Mouse (Mus musculus) MN1 (cell line): ENCODE results near the gene Ddx19a.
"Not testable (repeated sequence)": the region's sequence is repeated elsewhere in the genome, so short reads cannot be mapped to it uniquely, and the experiment has no call there.

Experiments used
- DNase-seq: peaks from one replicate; pipeline ENCODE4 v3.0.0-alpha.2; 2016; ENCODE audit warnings: low spot score

Ddx19a gene

GRCm38 (mm10) chr8:110969910-110970770 lies 27.5 kb downstream of the Ddx19a start:
- DNase-seq = no peak

DNA sequence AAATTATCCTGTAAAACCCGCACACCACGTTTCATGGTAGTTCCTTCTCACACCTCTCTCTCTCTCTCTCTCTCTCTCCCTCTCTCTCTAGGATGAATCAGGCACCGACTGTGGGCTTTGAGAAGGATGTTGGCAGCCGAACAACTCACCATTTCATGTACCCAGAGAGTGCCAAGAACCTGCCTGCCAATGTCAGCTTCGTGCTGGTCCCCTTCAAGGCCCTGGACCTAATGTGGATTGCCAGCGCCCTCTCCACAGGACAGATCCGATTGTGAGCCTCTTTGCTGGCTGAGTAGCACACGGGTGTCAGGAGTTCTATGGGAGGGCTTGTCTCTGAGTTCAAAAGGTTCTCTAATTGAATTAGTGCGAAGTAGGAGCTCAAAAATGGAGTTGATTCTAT lies 30.3 kb downstream of the Ddx19a start:
- peak; percentile 45 for DNase-seq

GRCm38 (mm10) chr8:110966586-110966985 lies 31.0 kb downstream of the Ddx19a start:
- DNase-seq = peak; percentile 28

DNA sequence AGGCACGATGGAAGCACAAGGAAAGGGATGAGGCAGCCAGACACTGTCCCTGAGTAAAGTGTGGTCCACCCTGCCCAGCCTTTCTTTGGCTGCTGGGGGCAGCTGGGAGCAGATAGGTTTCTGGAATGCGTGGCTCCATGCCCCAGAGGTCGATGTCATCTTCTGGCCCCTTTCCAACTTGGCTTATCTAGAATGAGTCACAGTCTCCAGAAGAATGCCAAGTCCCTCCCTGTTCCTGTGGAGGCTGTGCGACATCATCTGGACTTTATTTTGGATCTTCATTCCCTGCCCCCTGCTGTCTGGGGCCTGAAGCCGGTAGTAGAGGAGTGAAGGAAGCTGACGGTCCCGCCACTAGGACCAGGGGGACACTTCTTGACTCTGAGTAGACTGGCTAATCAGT lies 32.0 kb downstream of the Ddx19a start:
- peak; percentile 95 for DNase-seq

DNA sequence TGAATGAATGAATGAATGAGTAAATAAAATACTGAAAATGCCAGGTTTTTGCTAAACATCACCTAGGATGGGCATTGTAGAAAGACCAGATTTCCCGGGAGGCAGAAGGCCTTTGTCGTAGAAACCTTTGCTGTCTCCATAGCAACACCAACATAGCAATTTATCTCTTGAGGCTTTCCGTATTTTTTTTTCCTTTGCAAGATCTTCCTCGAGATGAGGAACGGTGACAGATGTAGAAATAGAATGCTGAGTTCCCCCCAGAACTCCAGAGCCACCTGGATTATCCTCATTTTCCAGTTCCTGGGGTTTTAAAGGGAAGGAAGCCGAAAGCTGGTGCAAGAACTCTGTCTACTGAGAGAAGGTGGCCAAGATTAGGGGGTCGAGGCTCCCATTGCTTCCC lies 32.9 kb downstream of the Ddx19a start:
- DNase-seq = peak; percentile 30

GRCm38 (mm10) chr8:110963051-110963450 lies 34.5 kb downstream of the Ddx19a start:
- DNase-seq = no peak

DNA sequence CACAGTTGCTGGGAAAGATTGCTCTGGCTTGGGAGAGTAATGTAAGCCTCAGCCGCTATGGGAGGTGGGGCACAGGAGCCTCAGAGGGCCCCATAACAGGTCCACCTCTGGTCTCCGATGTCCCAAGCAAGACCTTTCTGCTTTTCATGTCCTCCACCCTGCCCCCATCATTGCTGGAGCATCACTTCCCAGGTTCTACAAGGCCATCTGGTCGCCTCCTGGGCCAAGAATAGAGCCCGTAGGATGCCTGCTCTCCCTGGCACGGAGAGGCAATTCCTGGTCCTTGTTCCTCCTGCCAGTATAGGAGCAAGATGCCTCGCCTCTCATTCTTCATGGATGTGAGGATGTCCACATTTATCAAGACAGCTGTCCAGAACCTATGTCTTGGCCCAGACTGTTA lies 37.7 kb downstream of the Ddx19a start:
- DNase-seq = no peak

- no peak for DNase-seq
These were observed 38.4 kb downstream of the Ddx19a start for GRCm38 (mm10) chr8:110959071-110959780.

DNA sequence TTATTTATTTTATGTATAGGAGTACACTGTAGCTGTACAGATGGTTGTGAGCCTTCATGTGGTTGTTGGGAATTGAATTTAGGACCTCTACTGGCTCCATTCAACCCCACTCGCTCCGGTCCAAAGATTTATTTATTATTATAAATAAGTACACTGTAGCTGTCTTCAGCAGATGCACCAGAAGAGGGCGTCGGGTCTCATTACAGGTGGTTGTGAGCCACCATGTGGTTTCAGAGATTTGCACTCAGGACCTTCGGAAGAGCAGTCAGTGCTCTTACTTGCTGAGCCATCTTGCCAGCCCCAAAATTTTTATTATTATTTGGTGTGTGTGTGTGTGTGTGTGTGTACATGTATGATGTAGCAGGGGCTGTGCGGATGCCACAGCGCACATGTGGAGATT lies 39.0 kb downstream of the Ddx19a start:
- DNase-seq = not testable (repeated sequence)

DNA sequence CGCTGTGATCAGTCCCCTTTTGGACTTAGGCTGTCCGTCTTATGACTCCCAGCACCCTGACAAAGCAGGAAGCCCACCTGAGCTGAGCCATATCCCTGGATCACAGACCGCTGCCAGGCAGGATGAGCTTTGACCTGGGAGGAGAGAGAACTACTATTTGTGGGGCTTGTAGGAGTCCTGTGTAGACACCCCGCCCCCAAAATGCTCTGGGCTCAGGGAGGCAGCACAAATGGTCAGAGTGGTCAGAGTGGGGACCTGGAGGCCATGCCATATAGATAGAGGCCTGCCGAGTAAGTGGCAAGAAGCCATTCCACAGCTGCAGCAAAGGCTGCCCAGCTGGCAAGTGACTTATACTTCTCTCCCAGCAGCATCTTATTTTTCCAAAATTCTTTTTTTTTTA lies 39.5 kb downstream of the Ddx19a start:
- no peak for DNase-seq

DNA sequence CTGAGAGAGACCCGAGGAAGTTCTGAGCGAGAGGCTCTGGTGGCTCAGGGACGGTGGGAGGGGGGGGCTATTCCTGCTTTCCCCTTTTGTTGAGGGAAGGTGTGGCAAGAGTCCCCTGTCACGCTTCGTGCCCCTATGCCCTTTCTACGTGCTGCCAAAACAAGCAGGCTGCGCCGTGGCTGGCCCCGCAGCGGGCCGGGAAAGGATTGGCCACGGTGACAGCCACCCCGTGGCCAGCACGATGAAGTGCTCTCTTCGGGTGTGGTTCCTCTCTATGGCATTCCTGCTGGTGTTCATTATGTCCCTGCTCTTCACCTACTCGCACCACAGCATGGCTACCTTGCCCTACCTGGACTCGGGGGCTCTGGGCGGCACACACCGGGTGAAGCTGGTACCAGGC lies 40.1 kb downstream of the Ddx19a start:
- DNase-seq = no peak

- DNase-seq = no peak
These were observed 40.8 kb downstream of the Ddx19a start for GRCm38 (mm10) chr8:110956619-110957450.

DNA sequence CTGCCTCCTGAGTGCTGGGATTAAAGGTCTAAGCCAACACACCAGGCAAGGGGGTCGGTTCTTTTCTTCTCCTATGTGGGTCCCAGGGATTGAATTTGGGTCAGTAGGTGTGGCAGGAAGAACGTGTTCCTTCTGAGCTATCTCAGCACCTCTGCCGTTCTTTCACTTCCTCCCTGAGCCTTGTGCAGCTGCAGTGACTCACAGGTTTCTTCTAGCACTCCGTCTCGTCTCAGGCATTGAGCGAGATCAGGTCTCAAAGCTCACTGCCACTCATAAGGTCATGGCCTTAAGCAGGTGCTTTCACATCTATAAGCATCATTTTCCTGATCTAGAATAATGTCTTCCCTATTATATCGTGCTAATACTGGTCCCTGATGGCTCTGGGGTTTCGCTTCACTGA lies 42.8 kb downstream of the Ddx19a start:
- DNase-seq = no peak

- DNase-seq = no peak
These were observed 47.5 kb downstream of the Ddx19a start for GRCm38 (mm10) chr8:110950065-110950484.

DNA sequence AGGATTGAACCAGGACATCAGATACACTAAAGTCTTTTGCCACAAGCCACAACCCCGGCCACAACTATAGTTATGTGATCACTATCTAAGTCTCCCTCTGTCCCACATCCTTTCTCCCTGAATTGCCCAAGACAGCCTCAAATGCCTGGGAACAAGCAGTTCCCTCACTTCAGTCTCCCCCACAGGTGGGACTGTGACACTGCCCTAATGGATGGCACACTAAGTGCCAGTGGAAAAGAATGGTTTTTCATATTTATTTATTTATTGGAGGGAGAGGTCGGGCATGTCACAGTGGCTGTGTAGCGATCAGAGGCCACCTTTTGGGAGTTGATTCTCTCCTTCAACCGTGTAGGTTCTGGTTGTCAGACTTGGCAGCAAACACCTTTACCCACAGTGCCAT lies 51.9 kb downstream of the Ddx19a start:
- no peak for DNase-seq

DNA sequence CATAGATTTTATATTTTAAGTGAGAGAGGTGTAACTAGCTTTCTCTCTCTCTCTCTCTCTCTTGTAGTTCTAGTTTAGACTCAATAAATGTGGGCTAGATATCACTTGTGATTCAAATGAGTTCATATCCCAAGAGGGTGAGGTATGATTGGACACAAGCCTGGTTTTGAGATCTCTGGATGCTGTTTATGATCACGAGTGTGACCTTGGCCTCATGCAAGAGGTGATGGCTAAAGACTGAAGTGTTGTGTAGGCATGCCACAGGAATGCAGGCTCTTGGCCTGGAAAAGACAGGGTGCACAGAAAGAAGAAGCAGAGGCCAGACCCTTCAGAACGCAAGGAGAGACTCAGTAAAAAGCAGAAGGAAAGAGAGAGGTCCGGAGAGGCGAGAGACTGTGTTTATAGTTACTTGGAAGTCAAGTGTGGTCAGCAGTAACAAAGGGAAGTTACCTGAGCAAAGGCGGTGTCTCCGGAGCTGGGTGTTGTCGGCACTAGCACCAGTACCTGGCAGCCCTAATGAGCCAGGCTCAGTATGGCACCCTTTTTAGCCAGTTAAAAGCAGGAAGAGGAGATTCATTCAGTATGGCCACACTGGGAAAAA lies 53.2 kb downstream of the Ddx19a start:
- DNase-seq = no peak

DNA sequence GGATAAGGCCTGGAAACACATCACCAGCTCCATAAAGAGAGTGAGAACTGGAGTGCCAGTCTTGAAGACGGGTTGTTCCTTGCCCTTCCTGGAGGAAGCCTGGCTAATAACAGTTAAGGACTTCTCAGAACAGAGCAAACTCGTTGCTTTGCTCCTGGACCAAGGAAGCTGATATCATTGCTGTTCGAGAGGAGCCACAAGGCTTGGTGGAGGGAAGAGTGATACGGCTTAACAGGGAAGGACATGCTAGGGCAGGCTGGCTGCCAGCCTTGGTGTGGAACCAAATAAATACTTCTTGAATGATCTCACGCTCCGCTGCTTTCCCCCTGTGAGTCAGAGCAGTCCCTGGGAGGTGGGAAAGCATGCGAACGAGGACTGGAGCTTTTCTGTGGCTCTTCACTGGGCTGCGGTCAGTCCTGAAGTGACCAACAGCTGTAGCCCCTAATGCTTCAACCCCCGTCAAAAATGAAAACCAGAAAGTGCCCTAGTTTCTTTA lies 56.1 kb downstream of the Ddx19a start:
- DNase-seq = peak; percentile 87

GRCm38 (mm10) chr8:110940682-110941452 lies 56.7 kb downstream of the Ddx19a start:
- no peak for DNase-seq

DNA sequence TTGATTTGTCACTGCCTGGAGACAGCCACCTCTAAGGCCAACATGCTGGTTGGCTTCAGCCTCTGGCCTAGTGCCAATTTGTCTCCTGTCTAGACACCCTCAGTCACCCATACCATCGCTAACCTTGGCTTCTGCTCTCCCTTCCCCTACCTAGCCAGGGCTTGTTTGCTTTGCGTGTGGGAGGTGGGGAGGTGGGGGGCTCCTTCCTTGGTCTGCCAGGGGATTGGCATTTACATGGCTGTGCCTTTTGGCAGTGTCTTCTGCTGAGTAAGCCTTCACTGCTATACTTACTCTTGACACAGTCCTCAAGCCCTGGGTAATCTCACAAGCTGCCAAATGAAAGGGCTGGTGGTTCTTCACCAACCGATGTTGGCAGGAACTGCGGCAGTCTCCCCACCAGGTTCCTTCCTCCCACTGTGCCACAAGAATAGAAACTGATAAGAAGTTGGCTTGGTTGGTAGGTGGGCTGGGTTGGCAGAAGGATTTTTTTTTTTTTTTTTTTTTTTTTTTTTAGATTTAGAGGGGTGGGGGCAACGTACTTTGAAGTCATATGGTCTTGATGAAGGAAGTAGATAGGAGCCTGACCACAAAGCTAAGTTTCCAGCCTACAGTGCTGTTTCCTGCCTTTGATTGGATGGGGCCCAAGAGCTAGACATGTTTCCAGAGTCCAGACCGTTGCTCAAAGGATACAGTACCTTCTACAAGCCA lies 58.6 kb downstream of the Ddx19a start:
- DNase-seq = peak; percentile 58

DNA sequence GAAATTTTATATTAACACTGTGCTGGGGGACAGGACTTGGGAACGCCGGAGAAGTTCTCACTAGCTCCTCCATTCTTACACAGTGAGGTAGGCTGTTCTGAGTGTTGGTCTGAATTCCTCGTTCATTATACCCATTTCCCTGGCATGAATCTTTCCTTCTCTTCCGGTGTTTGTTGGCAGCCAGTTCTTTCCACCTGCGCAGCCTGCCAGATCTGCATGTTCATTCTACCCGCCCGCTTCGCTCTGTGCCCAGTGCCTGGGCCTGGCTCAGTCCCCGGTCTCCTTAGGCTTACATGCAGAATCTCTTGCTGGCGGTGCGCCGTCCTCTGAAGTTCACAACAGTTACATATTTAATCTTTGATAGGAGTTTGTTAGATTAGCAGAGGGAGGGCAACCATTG lies 61.4 kb downstream of the Ddx19a start:
- DNase-seq = no peak
